Mouse (Mus musculus) retina, postnatal 7 days (tissue): ENCODE measurements around the gene 9030624G23Rik.
"Not testable (repeated sequence)": the region's sequence is repeated elsewhere in the genome, so short reads cannot be mapped to it uniquely, and the experiment has no call there.

Source experiments
- DNase-seq: peaks from one replicate; pipeline ENCODE4 v3.0.0-alpha.2; 2012; ENCODE audit warnings: low read depth, low spot score

The 9030624G23Rik gene

DNA sequence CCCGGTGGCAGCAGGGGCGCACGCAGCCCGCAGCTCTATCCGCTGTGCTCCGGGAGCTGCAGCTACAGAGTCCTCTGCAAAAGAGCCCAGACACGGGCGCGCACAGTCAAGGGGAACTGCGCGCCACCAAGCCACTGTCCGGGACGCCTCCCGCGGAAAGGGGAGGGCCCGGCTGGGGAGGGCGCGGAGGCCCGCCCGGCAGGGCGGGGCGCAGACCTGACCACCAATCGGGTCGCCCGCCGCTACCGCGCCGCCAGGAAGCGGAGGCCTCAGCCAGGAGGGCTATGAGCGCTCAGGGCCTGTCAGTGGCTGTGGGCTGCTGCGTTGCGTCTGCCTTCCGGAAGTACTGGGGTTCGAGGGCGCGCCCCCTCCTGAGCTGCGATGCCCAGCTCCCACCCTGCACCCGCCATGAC lies at the start of gene 9030624G23Rik:
Gene 9030624G23Rik, minus strand, starts transcription at position 139 of the 413 bp plus-strand sequence.
- DNase-seq = not testable (repeated sequence)

DNA sequence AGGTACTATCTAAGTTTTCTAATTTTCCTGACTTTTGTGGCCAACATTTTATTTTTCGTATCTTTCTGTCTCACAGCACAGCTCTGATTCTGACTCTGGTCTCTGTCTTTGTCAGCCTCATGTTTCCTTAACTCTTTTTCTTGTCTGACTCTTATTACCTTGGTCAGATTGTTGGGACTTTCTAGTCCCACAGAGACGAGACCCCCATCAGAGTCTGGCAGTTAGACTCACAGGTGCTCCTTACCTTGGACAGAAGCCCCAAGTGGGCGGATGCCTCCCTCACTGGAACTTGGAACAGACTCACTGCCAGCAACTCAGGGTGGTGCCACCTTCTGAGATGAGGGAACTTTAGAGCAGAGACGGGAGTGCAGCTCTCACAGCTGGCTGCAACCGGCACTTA lies 13.9 kb downstream of the 9030624G23Rik start:
- DNase-seq = not testable (repeated sequence)
